Mouse (Mus musculus): ENCODE data around the gene Rftn1. TPM values are rescaled to one million over a fixed set of nuclear protein-coding genes. Genes with fewer than 3 reads are reported as not detected.

Rftn1 gene
- polyA plus RNA-seq, 1 experiment from 2014 or later, result 18.5 TPM

DNA sequence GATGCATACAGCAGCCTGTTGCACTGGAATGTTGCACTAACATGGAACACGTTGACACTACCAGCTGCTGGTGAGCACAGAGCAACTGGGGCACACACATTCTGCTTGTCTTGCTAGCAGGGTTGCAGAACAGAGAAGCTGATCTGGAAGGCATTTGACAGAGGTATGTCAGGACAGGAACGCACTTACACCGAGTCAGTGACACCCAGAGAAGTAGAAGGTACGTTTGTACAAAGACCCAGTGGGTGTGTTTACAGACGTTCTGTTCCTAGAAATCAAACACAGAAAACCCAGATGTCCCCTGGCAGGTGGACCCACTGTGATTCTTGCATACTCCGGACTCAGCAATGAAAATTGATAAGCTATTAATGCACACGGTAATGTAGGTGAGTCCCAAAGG is 215.0 kb downstream of the Rftn1 start:
- Histone ChIP-seq H3K9me3 (peaks cover 8% of the 10 kb centered on the region; the same call in 1 of the 2 replicates), H3K27ac (replicated peaks) (0 out of 2 replicates have a peak overlapping the region, but pooled peaks have one; percentile 13), H3K4me2 (no peak overlapping the region), H3K36me3 (no peaks in the 10 kb centered on the region), H3K4me3 (no peak overlapping the region), H3K9ac (no peak overlapping the region; the same call in 1 of the 2 replicates), H3K27me3 (no peaks in the 10 kb centered on the region), H3K4me1 (replicated peaks) (peaks cover 14% of the 10 kb centered on the region)
- no peak for ATAC-seq (ENCODE audit: low read depth)
- whole genome bisulfite sequencing, result 65% methylated on average over 7 of the region's 7 CpGs

DNA sequence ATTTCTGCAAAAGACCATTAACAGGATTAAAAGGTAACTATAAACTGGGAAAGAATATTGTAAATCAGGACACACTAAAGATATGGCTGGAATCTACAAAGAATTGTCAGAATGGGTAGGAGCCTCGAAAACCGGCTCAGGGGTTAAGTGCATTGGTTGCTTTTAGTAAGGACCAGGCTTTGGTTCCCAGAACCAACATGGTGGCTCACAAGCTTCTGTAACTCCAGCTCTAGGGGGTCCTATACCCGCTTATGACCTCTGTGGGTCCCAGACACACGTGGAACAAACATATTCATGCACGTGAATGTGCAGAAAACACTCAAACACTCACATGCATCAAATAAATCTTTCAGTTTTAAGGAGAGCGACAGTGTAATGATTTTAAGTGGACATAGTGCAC is 215.5 kb downstream of the Rftn1 start:
- ATAC-seq (ENCODE audit: low read depth), result no peak
- Histone ChIP-seq H3K27ac (replicated peaks) (0 out of 2 replicates have a peak overlapping the region, but pooled peaks have one; percentile 13), H3K9me3 (peaks cover 8% of the 10 kb centered on the region), H3K9ac (no peak overlapping the region), H3K27me3 (no peaks in the 10 kb centered on the region), H3K36me3 (no peaks in the 10 kb centered on the region), H3K4me1 (replicated peaks) (peaks cover 14% of the 10 kb centered on the region), H3K4me2 (no peak overlapping the region), H3K4me3 (no peak overlapping the region)
- WGBS, result 80% methylated on average over 6 of the region's 6 CpGs

DNA sequence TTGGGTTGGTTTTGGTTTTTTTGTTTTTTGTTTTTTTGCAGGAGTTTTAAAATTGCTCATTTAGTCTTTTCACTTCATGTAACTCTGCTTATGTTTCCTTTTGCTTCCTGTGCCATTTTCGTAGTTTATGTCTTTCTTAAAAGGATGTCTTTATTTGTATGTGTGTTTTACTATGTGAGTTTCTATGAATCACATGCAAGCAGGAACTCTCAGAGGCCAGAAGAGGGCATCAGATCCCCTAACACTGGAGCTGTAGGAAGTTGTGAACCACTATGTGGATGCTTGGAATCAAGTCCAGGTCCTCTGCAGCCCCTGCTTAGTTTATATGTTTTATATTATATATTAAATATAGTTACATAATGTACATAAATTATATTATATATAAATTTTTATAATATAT is 218.3 kb downstream of the Rftn1 start:
- no peak overlapping the region for H3K27ac ChIP-seq (replicated peaks)
- H3K4me2 ChIP-seq, result no peak overlapping the region
- ATAC-seq (ENCODE audit: low read depth), result no peak
- WGBS, result 79% methylated on average over 1 of the region's 1 CpGs
- H3K36me3 ChIP-seq, result no peaks in the 10 kb centered on the region
- no peak overlapping the region for H3K9ac ChIP-seq
- peaks cover 7% of the 10 kb centered on the region; the same call in 1 of the 2 replicates for H3K9me3 ChIP-seq
- no peaks in the 10 kb centered on the region for H3K27me3 ChIP-seq
- H3K4me3 ChIP-seq, result no peak overlapping the region
- peaks cover 9% of the 10 kb centered on the region for H3K4me1 ChIP-seq (replicated peaks)

DNA sequence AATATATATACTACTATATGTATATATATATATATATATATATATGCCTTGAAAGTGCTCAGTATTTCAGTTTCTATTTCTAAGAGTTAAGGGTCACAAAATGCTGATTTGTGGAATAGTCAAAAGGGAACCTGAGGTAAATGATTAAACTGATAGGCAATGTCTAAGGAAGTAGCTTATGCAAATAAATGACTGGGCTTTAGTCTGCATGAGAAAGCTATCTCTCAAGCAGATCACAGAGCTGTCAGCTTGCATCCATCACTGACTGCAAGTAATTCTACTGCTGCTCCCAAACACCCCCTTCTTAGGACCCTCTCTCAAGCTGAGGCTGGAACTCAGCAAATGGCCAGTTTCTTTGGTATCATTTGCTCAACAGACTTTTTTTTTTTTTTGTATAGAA is 219.4 kb downstream of the Rftn1 start:
- no peaks in the 10 kb centered on the region for H3K36me3 ChIP-seq
- no peaks in the 10 kb centered on the region for H3K27me3 ChIP-seq
- H3K4me2 ChIP-seq, result no peak overlapping the region
- H3K4me3 ChIP-seq, result no peak overlapping the region
- no peak overlapping the region for H3K9ac ChIP-seq
- H3K9me3 ChIP-seq, result peaks cover 7% of the 10 kb centered on the region; the same call in 1 of the 2 replicates
- no peak for ATAC-seq (ENCODE audit: low read depth)
- H3K4me1 ChIP-seq (replicated peaks), result no peaks in the 10 kb centered on the region; the same call in 1 of the 2 replicates
- H3K27ac ChIP-seq (replicated peaks), result no peak overlapping the region

DNA sequence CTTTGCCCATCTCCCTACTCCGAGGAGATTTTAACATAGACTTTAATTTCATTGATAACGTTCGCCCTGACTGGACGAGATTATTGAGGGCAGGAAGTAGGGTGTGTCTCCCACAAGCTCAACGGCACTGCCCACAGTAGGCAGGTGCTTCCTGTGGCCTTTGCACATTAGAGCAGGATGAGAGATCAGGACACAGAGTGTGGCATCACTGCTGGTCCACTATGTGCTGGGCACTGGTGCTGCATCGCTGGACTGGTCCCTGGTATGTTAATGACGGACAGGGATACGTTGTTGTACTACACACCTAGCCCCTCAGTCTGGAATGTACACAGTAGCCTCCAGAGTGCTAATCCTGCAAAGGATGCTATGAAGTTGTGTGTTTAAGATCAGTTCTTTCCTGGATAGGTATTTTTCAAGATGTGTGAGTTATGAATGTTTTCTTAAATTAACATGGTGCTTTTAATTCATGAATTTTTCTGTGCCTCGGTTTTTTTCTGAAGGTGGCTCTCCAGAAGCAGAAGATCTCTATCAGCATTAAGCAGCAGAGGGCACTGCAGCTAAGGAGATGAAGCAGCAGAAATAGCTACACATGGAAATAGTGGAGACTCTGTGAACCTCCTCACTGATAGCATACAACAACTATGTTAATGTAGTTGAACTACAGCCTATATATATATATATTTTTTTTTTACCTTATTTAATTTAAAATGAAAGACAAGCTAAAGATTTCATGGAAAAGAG is 221.8 kb downstream of the Rftn1 start:
- Histone ChIP-seq H3K4me3 (no peak overlapping the region), H3K9me3 (peaks cover 7% of the 10 kb centered on the region; the same call in 1 of the 2 replicates), H3K4me1 (replicated peaks) (no peaks in the 10 kb centered on the region), H3K4me2 (no peak overlapping the region), H3K9ac (no peak overlapping the region), H3K27ac (replicated peaks) (no peak overlapping the region), H3K27me3 (no peaks in the 10 kb centered on the region), H3K36me3 (no peaks in the 10 kb centered on the region)
- WGBS, result 76% methylated on average over 9 of the region's 9 CpGs
- ATAC-seq (ENCODE audit: low read depth), result peak; percentile 65

DNA sequence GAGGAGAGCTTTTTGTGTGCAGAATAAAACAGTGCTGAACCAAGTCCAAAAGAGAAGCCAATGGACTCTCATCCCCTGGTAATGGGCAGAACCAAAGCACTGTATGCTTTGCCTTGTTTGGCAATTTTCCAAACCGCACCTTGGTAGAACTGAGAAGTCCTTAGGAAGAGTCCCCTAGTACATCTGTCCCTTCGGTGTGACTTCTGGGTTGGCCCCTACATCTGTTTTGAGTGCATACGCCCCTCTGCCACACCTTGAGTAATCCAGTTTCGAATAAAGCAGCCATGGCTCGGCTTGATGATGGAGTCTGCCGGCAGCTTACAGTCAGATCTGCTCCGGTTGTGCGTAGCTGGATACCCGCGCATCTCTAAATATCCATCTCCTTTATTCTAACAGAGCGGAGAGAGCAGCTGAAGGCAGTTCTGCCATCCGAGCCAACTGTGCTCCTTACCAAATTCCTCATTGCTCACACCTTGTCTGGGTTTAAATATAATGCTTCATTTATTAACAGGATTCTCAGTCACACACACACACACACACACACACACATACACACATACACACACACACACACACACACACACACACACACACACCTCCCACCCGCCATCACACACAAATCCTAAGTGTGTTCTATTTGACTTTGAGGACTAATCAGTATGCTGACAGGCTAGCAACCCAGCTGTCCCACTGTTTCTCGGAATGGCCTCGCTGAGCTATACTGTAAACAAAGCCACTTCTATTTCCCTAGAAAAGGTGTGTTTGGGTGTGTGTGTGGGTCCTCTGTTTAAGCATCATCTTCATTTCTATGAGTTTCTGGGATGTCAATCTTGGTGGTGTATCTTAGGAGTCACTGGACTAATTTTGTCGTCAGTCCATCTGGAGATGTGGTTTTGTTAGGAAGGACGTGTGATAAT is 224.4 kb downstream of the Rftn1 start:
- no peak overlapping the region for H3K4me2 ChIP-seq
- 74% methylated on average over 17 of the region's 17 CpGs for WGBS
- H3K27me3 ChIP-seq, result no peaks in the 10 kb centered on the region
- H3K36me3 ChIP-seq, result no peaks in the 10 kb centered on the region
- H3K4me1 ChIP-seq (replicated peaks), result no peaks in the 10 kb centered on the region
- H3K27ac ChIP-seq (replicated peaks), result no peak overlapping the region; the same call in 1 of the 2 replicates
- no peak overlapping the region for H3K9ac ChIP-seq
- peaks cover 7% of the 10 kb centered on the region; the same call in 1 of the 2 replicates for H3K9me3 ChIP-seq
- ATAC-seq (ENCODE audit: low read depth), result peak; percentile 68; the same call in 1 of the 2 replicates
- H3K4me3 ChIP-seq, result no peak overlapping the region

DNA sequence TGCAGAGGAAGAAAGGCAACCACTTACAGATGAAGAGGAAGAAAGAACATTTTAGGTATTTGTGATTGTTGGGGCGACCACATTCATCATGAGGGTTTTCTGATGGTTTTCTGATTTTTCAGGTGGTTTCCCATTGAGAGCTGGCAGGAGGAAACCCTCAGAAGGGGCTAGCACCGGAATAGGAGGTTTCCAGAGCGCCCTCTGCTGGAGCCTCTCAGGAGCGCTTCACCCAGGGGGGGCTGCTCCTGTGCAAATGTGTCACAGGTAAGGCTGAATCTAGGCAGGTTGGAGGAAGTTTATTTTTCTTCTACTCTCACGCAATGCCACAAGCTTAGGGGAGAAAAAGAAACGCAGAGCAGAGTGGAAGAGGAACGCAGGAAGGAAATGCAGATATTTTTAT is 225.4 kb downstream of the Rftn1 start:
- no peak overlapping the region for H3K9ac ChIP-seq
- no peak for ATAC-seq (ENCODE audit: low read depth)

DNA sequence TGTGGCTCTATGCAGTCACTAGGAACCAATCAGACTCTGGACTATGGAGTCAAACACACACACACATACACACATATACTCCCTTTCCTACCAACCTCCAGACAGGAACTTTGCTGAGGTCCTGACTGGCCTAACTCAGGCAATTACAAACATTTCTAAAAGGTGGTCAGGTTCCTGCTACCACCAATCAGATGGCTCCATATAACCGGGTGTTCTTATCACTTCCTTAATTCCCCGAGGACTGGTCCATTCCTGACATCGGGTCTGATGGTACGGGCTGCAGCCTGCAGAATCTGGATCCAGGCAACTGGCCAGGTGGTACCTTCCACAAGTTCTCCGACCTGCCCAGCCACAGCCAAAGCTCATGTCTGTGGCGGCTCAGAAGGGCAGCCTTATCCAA is 226.0 kb downstream of the Rftn1 start:
- H3K36me3 ChIP-seq, result no peaks in the 10 kb centered on the region
- no peak for ATAC-seq (ENCODE audit: low read depth)
- no peak overlapping the region for H3K27ac ChIP-seq (replicated peaks)
- no peaks in the 10 kb centered on the region for H3K27me3 ChIP-seq
- no peaks in the 10 kb centered on the region for H3K9me3 ChIP-seq
- WGBS, result 94% methylated on average over 6 of the region's 6 CpGs
- H3K4me2 ChIP-seq, result no peak overlapping the region
- no peaks in the 10 kb centered on the region for H3K4me1 ChIP-seq (replicated peaks)
- no peak overlapping the region for H3K9ac ChIP-seq
- H3K4me3 ChIP-seq, result no peak overlapping the region

More for the DNA sequence above, 225.4 kb downstream of the Rftn1 start:
- H3K4me2 ChIP-seq, result no peak overlapping the region
- no peaks in the 10 kb centered on the region for H3K36me3 ChIP-seq
- H3K9me3 ChIP-seq, result peaks cover 2% of the 10 kb centered on the region; the same call in 1 of the 2 replicates
- WGBS, result 70% methylated on average over 7 of the region's 7 CpGs
- H3K27me3 ChIP-seq, result no peaks in the 10 kb centered on the region
- H3K27ac ChIP-seq (replicated peaks), result no peak overlapping the region
- H3K4me1 ChIP-seq (replicated peaks), result no peaks in the 10 kb centered on the region
- H3K4me3 ChIP-seq, result no peak overlapping the region

DNA sequence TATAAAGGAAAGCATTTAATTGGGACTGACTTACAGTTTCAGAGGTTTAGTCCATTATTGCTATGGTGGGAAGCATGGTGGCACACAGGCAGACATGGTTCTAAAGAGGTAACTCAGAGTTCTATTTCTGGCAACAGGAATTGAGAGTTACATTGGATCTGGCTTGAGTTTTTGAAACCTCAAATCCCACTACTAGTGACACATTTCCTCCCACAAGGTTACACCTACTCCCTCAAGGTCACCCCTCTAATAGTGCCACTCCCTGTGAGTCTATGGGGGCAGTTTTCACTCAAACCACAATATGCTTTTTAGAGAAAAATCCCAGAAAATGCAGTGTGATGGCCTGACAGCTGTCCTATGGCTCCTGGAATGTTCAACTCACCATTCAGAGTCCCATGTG is 231.5 kb downstream of the Rftn1 start:
- Histone ChIP-seq H3K36me3 (no peaks in the 10 kb centered on the region), H3K9ac (no peak overlapping the region), H3K4me1 (replicated peaks) (no peaks in the 10 kb centered on the region), H3K27ac (replicated peaks) (no peak overlapping the region), H3K27me3 (no peaks in the 10 kb centered on the region), H3K4me2 (no peak overlapping the region), H3K4me3 (no peak overlapping the region), H3K9me3 (no peaks in the 10 kb centered on the region)
- ATAC-seq (ENCODE audit: low read depth), result no peak

DNA sequence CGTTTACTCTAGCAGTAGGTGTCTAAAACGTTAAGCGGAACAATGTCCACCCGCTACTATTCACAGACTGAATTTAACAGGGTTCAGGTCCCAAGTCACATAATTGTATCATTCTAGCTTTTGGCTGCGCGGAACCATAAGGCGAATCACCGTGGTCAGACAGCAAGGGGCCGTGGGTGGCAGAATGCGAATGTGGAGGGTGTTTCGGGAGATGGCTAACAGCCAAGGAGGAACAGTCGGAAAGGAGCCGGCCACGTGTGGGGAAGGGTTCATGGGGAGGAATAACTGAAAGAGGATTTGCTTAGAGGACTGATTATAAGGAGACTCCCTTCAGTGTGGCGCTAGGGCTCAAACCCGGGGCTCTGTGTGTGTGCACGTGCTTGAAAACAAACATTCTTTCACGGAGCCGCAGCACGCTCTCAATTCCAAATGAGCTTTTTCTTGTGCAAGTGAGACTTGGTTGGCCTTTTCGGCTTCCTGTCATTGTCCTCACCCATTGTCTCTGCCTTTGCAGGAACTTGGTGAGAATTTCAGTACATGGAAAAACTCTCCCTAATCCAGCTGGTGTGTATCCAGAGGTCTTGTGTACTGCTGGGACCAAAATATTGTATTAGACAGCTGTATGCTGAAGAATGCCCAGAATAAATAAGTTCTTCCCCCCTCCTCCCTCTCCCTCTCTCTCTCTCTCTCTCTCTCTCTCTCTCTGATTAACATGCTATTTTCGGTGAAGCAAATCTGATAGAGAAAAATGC is 238.4 kb downstream of the Rftn1 start:
- peak overlapping the region; percentile 60 for H3K9ac ChIP-seq
- H3K4me3 ChIP-seq, result peak overlapping the region; percentile 20
- no peaks in the 10 kb centered on the region for H3K27me3 ChIP-seq
- no peaks in the 10 kb centered on the region for H3K36me3 ChIP-seq
- peak overlapping the region; percentile 57; the same call in 1 of the 2 replicates for H3K27ac ChIP-seq (replicated peaks)
- peak; percentile 66; the same call in 1 of the 2 replicates for ATAC-seq (ENCODE audit: low read depth)
- H3K4me2 ChIP-seq, result peak overlapping the region; percentile 54
- no peaks in the 10 kb centered on the region for H3K9me3 ChIP-seq
- peaks cover 11% of the 10 kb centered on the region for H3K4me1 ChIP-seq (replicated peaks)
- 26% methylated on average over 22 of the region's 22 CpGs for WGBS

DNA sequence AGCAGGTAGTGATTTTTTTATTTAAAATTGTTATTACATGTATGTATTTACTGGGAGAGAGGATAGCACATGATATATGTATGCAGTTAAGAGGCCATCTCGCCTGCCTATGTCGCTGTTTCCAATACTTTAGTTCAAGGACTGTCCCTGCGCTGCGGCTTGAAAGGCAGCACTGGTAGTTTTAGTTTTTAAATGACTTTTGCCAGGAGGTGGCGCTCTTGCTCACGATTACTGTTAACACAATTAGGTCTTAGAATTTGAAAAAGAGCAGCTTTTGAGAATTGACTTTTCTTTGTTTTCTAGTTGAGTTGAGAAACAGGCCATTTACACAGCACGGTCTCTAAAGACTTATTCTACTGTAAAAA is 239.0 kb downstream of the Rftn1 start:
- H3K9me3 ChIP-seq, result no peaks in the 10 kb centered on the region
- no peaks in the 10 kb centered on the region for H3K36me3 ChIP-seq
- peak overlapping the region; percentile 60; the same call in 1 of the 2 replicates for H3K9ac ChIP-seq
- peak; percentile 70; the same call in 1 of the 2 replicates for ATAC-seq (ENCODE audit: low read depth)
- H3K27ac ChIP-seq (replicated peaks), result peak overlapping the region; percentile 57; the same call in 1 of the 2 replicates
- no peaks in the 10 kb centered on the region for H3K27me3 ChIP-seq
- peak overlapping the region; percentile 20 for H3K4me3 ChIP-seq
- peaks cover 11% of the 10 kb centered on the region for H3K4me1 ChIP-seq (replicated peaks)
- WGBS, result 8% methylated on average over 7 of the region's 7 CpGs
- peak overlapping the region; percentile 54 for H3K4me2 ChIP-seq
